Mouse (Mus musculus) ES-E14 (cell line): Measurements from ENCODE around the gene Tdp2. TPM values are rescaled to one million over a fixed set of nuclear protein-coding genes. Genes with fewer than 3 reads are reported as not detected.

Experiments
- DNase-seq: peaks from one replicate; pipeline ENCODE4 v3.0.0-alpha.2; 2013; ENCODE audit warnings: low read depth, low spot score
- H3K27ac ChIP-seq: 2 replicates; pipeline ENCODE4 v1.5.1; 2012; ENCODE audit warnings: low read depth, mild to moderate bottlenecking, low read length, moderate library complexity, mixed read lengths; ENCODE audit not compliant: poor library complexity, insufficient read depth, severe bottlenecking
- H3K36me3 ChIP-seq: 2 replicates; pipeline ENCODE4 v1.6.1; 2012; ENCODE audit warnings: mild to moderate bottlenecking, low read length, moderate library complexity, mixed read lengths; ENCODE audit not compliant: control insufficient read depth, poor library complexity, insufficient read depth, severe bottlenecking
- H3K4me1 ChIP-seq, 2 experiments: fragments of 150-350 bp in 1 of 2; sonication (generic) in 1 of 2; 2 replicates each; pipeline ENCODE4 v1.6.1; 2012; ENCODE audit warnings: low read length in 2 of 2, mild to moderate bottlenecking in 1 of 2, mixed read lengths in 1 of 2; ENCODE audit not compliant: control insufficient read depth in 2 of 2, insufficient read depth in 2 of 2, poor library complexity in 1 of 2
- H3K4me3 ChIP-seq, 2 experiments: fragments of 150-350 bp in 1 of 2; sonication (generic) in 1 of 2; 2 replicates each; pipeline ENCODE4 v1.5.1; 2012; ENCODE audit warnings: low read length in 2 of 2, low read depth in 1 of 2, mild to moderate bottlenecking in 1 of 2, mixed read lengths in 1 of 2; ENCODE audit not compliant: insufficient read depth in 1 of 2, poor library complexity in 1 of 2, severe bottlenecking in 1 of 2
- H3K9ac ChIP-seq: 2 replicates; pipeline ENCODE4 v1.6.1; 2012; ENCODE audit warnings: low read depth, mild to moderate bottlenecking, low read length, mixed read lengths; ENCODE audit not compliant: poor library complexity, insufficient read depth, severe bottlenecking
- H3K9me3 ChIP-seq: fragments of 150-350 bp; sonication (generic); 2 replicates; pipeline ENCODE4 v1.6.1; 2012; ENCODE audit warnings: low read depth, mild to moderate bottlenecking, low read length; ENCODE audit not compliant: control insufficient read depth, insufficient read depth
- CHD2 ChIP-seq: IDR thresholded peaks from 2 replicates; pipeline ENCODE4 v1.6.1; 2014; ENCODE audit warnings: mild to moderate bottlenecking, low read depth, low read length, inconsistent platforms
- HCFC1 ChIP-seq: IDR thresholded peaks from 2 replicates; pipeline ENCODE4 v1.6.1; 2012; ENCODE audit warnings: low read length, inconsistent platforms, borderline replicate concordance; ENCODE audit not compliant: insufficient read depth
- MAFK ChIP-seq: IDR thresholded peaks from 2 replicates; pipeline ENCODE4 v1.6.1; 2014; ENCODE audit warnings: mild to moderate bottlenecking, low read depth, low read length, inconsistent platforms; ENCODE audit not compliant: insufficient read depth
- ZC3H11A ChIP-seq: IDR thresholded peaks from 2 replicates; pipeline ENCODE4 v1.6.1; 2012; ENCODE audit warnings: low read depth, mild to moderate bottlenecking, inconsistent platforms, low read length, borderline replicate concordance
- ZNF384 ChIP-seq: IDR thresholded peaks from 2 replicates; pipeline ENCODE4 v1.6.1; 2012; ENCODE audit warnings: low read depth, low read length, inconsistent platforms
- in situ Hi-C, 2 experiments: fragments of 600-800 bp; cut with MboI; formaldehyde crosslinking; loops; one replicate each; pipeline ENCODE4 v1.15.1; 2025; ENCODE audit warnings: low sequenced_read_pairs in 2 of 2, inconsistent platforms in 1 of 2; ENCODE audit not compliant: unreplicated experiment in 2 of 2
- total RNA-seq: library from RNA; depleted of rRNA; stranded (reverse); fragments of 300-350 nt; gene quantifications from 2 replicates; pipeline ENCODE4 v1.2.3, GENCODE M21; 2012

Gene Tdp2
- total RNA-seq, 1 experiment, result 52.7 TPM

- TF ChIP-seq ZC3H11A (no peak), MAFK (no peak), ZNF384 (no peak), CHD2 (no peak), HCFC1 (no peak)
- no peak overlapping the region for H3K4me3 ChIP-seq
- no peaks in the 10 kb centered on the region for H3K36me3 ChIP-seq
- H3K9ac ChIP-seq, result no peak overlapping the region
- DNase-seq, result no peak
- H3K27ac ChIP-seq, result no peak overlapping the region
- no peaks in the 10 kb centered on the region for H3K9me3 ChIP-seq
- H3K4me1 ChIP-seq, result no peaks in the 10 kb centered on the region
- in situ Hi-C loops, result no loop called here
These were observed 21.1 kb downstream of the Tdp2 start for GRCm38 (mm10) chr13:24852570-24852969.

GRCm38 (mm10) chr13:24859115-24859514 is 27.6 kb downstream of the Tdp2 start:
- no peak for DNase-seq
- Histone ChIP-seq H3K36me3 (no peaks in the 10 kb centered on the region), H3K4me1 (peaks cover 0 to 3% of the 10 kb centered on the region in 2 experiments; a peak in 1 of 4 replicates), H3K9me3 (no peaks in the 10 kb centered on the region), H3K4me3 (no peak overlapping the region), H3K27ac (no peak overlapping the region), H3K9ac (no peak overlapping the region)
- in situ Hi-C loops, result no loop called here
- TF ChIP-seq CHD2 (no peak), HCFC1 (no peak), MAFK (no peak), ZNF384 (no peak), ZC3H11A (no peak)

- H3K9me3 ChIP-seq, result no peaks in the 10 kb centered on the region
- no peak for TF ChIP-seq ZNF384
- no peak for TF ChIP-seq MAFK
- H3K27ac ChIP-seq, result no peak overlapping the region
These were observed 29.6 kb downstream of the Tdp2 start for GRCm38 (mm10) chr13:24861084-24861483.

GRCm38 (mm10) chr13:24862021-24862420 is 30.5 kb downstream of the Tdp2 start:
- H3K27ac ChIP-seq, result no peak overlapping the region
- TF ChIP-seq MAFK (no peak), ZC3H11A (no peak), HCFC1 (no peak), ZNF384 (no peak), CHD2 (no peak)

More at GRCm38 (mm10) chr13:24861084-24861483, 29.6 kb downstream of the Tdp2 start:
- no peaks in the 10 kb centered on the region for H3K36me3 ChIP-seq
- H3K9ac ChIP-seq, result no peak overlapping the region
- no peak for DNase-seq
- H3K4me3 ChIP-seq, result no peak overlapping the region
- peaks cover under 1 to 3% of the 10 kb centered on the region in 2 experiments; a peak in 2 of 4 replicates for H3K4me1 ChIP-seq
- in situ Hi-C loops, result no loop called here

GRCm38 (mm10) chr13:24862520-24862919 is 31.0 kb downstream of the Tdp2 start:
- Histone ChIP-seq H3K9me3 (no peaks in the 10 kb centered on the region), H3K9ac (no peak overlapping the region), H3K4me1 (peaks cover 5 to 8% of the 10 kb centered on the region in 2 experiments; a peak in 3 of 4 replicates), H3K36me3 (no peaks in the 10 kb centered on the region), H3K4me3 (no peak overlapping the region), H3K27ac (no peak overlapping the region)
- TF ChIP-seq HCFC1 (no peak), ZC3H11A (no peak), ZNF384 (no peak), CHD2 (no peak), MAFK (no peak)
- in situ Hi-C loops, result no loop called here
- DNase-seq, result peak; percentile 77

More at GRCm38 (mm10) chr13:24862021-24862420, 30.5 kb downstream of the Tdp2 start:
- in situ Hi-C loops, result no loop called here
- DNase-seq, result no peak
- H3K4me1 ChIP-seq, result peaks cover 3 to 6% of the 10 kb centered on the region in 2 experiments; a peak in 3 of 4 replicates
- no peak overlapping the region for H3K9ac ChIP-seq
- no peak overlapping the region for H3K4me3 ChIP-seq
- H3K36me3 ChIP-seq, result no peaks in the 10 kb centered on the region
- H3K9me3 ChIP-seq, result no peaks in the 10 kb centered on the region
